Mouse (Mus musculus) limb, embryonic 10.5 days (tissue): ENCODE results near the gene Gstm7. TPM values are rescaled to one million over a fixed set of nuclear protein-coding genes. Genes with fewer than 3 reads are reported as not detected.
"Not testable (repeated sequence)": the region's sequence is repeated elsewhere in the genome, so short reads cannot be mapped to it uniquely, and the experiment has no call there.

Experiments used
- DNase-seq: peaks from one replicate; pipeline ENCODE4 v3.0.0-alpha.2; 2017; ENCODE audit warnings: low spot score
- H3K27ac ChIP-seq: fragments of 300-500 bp; sonication (generic); 2 replicates; pipeline ENCODE4 v1.5.1; 2016; ENCODE audit warnings: mild to moderate bottlenecking
- H3K27me3 ChIP-seq: fragments of 300-500 bp; sonication (generic); 2 replicates; pipeline ENCODE4 v1.6.1; 2016; ENCODE audit warnings: low read depth, mild to moderate bottlenecking; ENCODE audit not compliant: poor library complexity, severe bottlenecking
- H3K36me3 ChIP-seq: fragments of 300-500 bp; sonication (generic); 2 replicates; pipeline ENCODE4 v1.6.1; 2016; ENCODE audit warnings: mild to moderate bottlenecking, moderate library complexity
- H3K4me1 ChIP-seq: fragments of 300-500 bp; sonication (generic); 2 replicates; pipeline ENCODE4 v1.6.1; 2016
- H3K4me3 ChIP-seq: fragments of 300-500 bp; sonication (generic); 2 replicates; pipeline ENCODE4 v1.5.1; 2016; ENCODE audit warnings: mild to moderate bottlenecking, moderate library complexity
- H3K9me3 ChIP-seq: fragments of 300-500 bp; sonication (generic); replicated peaks from 2 replicates; pipeline ENCODE4 v1.6.1; 2016; ENCODE audit warnings: mild to moderate bottlenecking
- WGBS: fragments of 180-500 bp; shearing (Covaris S2); methylation state at CpG from one replicate; pipeline ENCODE4 v1.1.7; 2016; 5-methylcytosine and 5-hydroxymethylcytosine counted together
- polyA plus RNA-seq: library from polyadenylated mRNA; unstranded; fragments of >200 nt; fragmentation: Nextera tagmentation; extraction: Ambion mirVana; gene quantifications from 2 replicates; pipeline ENCODE4 v1.2.1, GENCODE M21; 2016

Gene Gstm7
- polyA plus RNA-seq = 12.2 and 26.0 TPM in 2 replicates

GRCm38 (mm10) chr3:107931670-107932069, at the start of gene Gstm7:
TSS of gene Gstm7 (minus strand) at chr3:107931817.
- Histone ChIP-seq H3K4me1 (peaks cover 12% of the 10 kb centered on the region), H3K4me3 (peak within 1 kb of the TSS; percentile 42), H3K27ac (peak within 1 kb of the TSS; percentile 83), H3K36me3 (no peaks in the 10 kb centered on the region), H3K9me3 (no peaks in the 10 kb centered on the region), H3K27me3 (0 out of 2 replicates have a peak, but pooled peaks cover 2% of the 10 kb centered on the region)
- peak; percentile 97 for DNase-seq
- WGBS = 13% methylated on average over 10 of the region's 10 CpGs

DNA sequence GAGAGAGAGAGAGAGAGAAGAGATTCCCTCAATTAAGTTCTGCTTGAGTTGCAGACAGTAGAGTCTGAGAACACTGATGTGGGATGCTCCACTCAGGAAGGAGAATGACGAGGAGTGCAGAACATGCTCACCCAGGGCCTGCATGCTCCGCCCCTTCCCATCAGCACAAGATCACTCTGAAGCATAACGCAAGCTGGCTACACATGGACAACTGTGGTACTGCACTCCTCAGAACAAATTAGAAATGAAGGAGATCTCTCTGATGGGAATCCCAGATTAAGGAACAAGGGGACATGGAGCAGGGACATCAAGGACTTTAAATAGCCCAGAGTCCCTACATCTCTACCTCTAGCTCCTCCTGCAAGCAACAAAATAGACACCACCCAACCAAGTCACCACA, 49.6 kb upstream of the Gstm7 start:
- Histone ChIP-seq H3K27me3 (no peaks in the 10 kb centered on the region), H3K4me3 (no peak overlapping the region), H3K27ac (no peak overlapping the region), H3K36me3 (no peaks in the 10 kb centered on the region), H3K9me3 (no peaks in the 10 kb centered on the region), H3K4me1 (peaks cover 7% of the 10 kb centered on the region)
- DNase-seq = no peak
- WGBS = 76% methylated on average over 3 of the region's 3 CpGs

DNA sequence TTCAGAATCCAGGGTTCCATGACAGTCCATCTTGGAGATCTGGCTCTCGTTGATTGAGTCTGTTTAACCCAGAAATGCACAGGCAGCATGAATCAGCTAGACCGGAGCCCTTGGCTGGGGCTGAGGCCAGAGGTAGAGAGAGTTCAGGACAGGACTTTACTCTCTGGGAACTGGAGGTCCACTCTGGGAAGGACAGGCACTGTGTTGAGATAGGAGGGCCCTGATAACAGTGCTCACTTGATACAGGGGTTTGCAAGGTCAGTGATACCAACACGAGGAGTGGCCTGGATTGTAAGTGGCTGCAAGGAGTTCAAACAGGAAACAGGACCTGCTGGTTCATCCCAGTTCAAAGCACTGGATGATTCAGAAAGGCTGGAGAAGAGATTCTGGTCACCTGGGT, 46.1 kb upstream of the Gstm7 start:
- no peaks in the 10 kb centered on the region for H3K36me3 ChIP-seq
- WGBS = 83% methylated on average over 3 of the region's 3 CpGs
- H3K27ac ChIP-seq = no peak overlapping the region
- H3K9me3 ChIP-seq = no peaks in the 10 kb centered on the region
- DNase-seq = no peak
- no peaks in the 10 kb centered on the region for H3K27me3 ChIP-seq
- H3K4me3 ChIP-seq = no peak overlapping the region
- no peaks in the 10 kb centered on the region; the same call in 1 of the 2 replicates for H3K4me1 ChIP-seq

- H3K4me3 ChIP-seq = no peak overlapping the region
- no peak for DNase-seq
- H3K4me1 ChIP-seq = no peaks in the 10 kb centered on the region; the same call in 1 of the 2 replicates
- WGBS = 95% methylated on average over 1 of the region's 1 CpGs
- H3K36me3 ChIP-seq = no peaks in the 10 kb centered on the region
- H3K27me3 ChIP-seq = no peaks in the 10 kb centered on the region
- H3K27ac ChIP-seq = no peak overlapping the region
- H3K9me3 ChIP-seq = no peaks in the 10 kb centered on the region
Measured at GRCm38 (mm10) chr3:107974237-107974636, 42.6 kb upstream of the Gstm7 start.

DNA sequence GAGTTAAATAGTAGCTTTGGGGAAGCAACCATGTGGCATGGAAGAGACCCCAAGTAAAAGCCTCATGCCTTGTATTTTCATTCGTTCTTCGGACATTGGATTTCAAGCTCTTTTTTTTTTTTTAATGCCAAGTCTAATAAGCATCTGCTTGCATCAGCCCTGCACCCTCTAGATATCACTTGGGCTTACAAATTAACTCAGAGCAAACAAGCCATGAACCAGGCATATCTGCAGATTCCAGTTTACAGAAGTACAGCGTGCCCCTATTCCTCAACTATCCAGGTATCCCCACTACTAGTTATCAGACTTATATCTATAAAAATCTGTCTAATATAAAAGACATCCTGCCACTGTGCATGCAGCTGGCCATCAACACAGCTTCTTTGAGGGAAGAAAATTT, 40.5 kb upstream of the Gstm7 start:
- Histone ChIP-seq H3K27ac (no peak overlapping the region), H3K4me1 (no peaks in the 10 kb centered on the region; the same call in 1 of the 2 replicates), H3K27me3 (no peaks in the 10 kb centered on the region), H3K36me3 (no peaks in the 10 kb centered on the region), H3K4me3 (no peak overlapping the region), H3K9me3 (no peaks in the 10 kb centered on the region)
- WGBS = 94% methylated on average over 3 of the region's 3 CpGs
- DNase-seq = no peak

DNA sequence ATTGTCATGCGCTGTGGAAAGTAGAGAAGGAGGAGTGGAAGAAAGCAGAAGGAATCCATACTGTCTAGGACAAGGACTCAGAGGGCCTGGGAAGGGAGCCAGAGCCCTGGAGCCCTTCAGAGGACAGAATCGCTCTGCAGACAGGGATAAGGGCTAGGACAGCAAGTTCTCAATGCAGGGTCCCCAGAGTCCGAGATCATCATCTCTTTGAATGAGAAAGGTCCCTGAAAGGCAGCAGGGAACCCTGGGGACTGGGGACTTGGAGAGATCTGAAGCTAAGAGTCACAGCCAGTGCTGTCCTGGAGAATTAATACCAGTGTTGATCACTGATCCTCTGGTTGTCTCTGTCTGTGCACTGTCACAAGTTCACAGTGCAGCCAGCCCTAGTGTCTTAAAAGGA, 39.5 kb upstream of the Gstm7 start:
- 61% methylated on average over 3 of the region's 3 CpGs for WGBS
- H3K27ac ChIP-seq, H3K36me3 ChIP-seq, H3K4me3 ChIP-seq, DNase-seq, H3K9me3 ChIP-seq, H3K27me3 ChIP-seq, H3K4me1 ChIP-seq: not testable (repeated sequence)

GRCm38 (mm10) chr3:107968724-107969395, 37.2 kb upstream of the Gstm7 start, which contains the start of gene Gstm3:
TSS of gene Gstm3 (minus strand) at chr3:107969283.
- DNase-seq = no peak
- Histone ChIP-seq H3K4me1 (peaks cover 3% of the 10 kb centered on the region; the same call in 1 of the 2 replicates), H3K36me3 (no peaks in the 10 kb centered on the region), H3K27ac (no peak within 1 kb of the TSS), H3K9me3 (no peaks in the 10 kb centered on the region), H3K4me3 (no peak within 1 kb of the TSS), H3K27me3 (no peaks in the 10 kb centered on the region)
- WGBS = 57% methylated on average over 13 of the region's 13 CpGs

DNA sequence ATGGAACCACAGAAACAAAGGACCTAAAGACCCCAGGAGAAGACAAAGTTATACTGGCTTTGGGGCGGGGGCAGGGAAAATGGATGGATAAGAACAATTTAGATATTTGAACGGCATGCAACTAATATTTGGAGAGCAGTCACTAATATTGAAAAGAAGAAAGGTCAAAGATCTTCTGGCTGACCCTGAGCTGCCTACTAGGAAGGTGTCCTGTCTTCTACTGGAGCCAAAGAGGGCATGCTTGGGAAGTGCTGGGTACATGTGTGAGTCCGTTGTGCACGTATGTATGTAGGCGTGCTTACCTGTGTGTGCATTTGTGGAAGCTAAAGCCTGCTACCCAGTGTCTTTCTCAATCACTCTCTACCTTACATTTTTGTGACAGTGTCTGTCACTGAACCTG, 35.0 kb upstream of the Gstm7 start:
- no peaks in the 10 kb centered on the region for H3K36me3 ChIP-seq
- 93% methylated on average over 5 of the region's 5 CpGs for WGBS
- H3K4me3 ChIP-seq = no peak overlapping the region
- H3K27ac ChIP-seq = no peak overlapping the region
- peaks cover 3% of the 10 kb centered on the region; the same call in 1 of the 2 replicates for H3K4me1 ChIP-seq
- H3K27me3 ChIP-seq = no peaks in the 10 kb centered on the region
- no peak for DNase-seq
- H3K9me3 ChIP-seq = no peaks in the 10 kb centered on the region

GRCm38 (mm10) chr3:107965592-107965991, 34.0 kb upstream of the Gstm7 start:
- no peak for DNase-seq
- WGBS = 78% methylated on average over 1 of the region's 1 CpGs

DNA sequence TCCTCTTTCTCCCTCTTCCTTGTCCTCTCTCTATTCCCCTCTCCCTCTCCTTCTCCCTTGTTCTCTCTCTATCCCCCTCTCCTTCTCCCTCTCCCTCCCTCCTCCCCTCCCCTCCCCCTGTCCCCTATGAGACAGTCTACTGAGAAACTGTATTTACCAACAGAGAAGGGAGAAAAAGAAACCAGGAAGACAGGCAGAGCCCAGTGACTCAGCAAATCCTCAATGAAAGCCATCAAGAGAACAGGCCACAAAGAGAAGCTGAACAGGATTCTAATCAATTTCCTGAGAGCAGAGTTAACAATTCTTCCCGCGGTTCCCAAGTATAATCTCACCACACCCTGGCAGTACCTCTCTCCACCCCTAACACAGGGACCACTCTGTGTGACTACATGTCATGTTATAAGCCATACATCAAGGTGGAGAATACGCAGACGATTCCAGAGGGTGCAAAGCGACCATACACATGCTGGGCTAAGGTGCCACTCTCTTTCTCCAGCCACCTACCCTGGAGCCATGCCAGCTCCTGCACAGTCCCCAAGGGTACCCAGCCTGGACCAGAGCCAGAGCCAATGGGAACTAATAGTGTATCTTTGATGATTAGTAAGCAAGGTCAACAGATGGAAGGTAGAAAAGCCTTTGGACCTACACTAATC, 33.2 kb upstream of the Gstm7 start:
- Histone ChIP-seq H3K27ac (no peak overlapping the region), H3K27me3 (no peaks in the 10 kb centered on the region), H3K4me1 (peaks cover 6% of the 10 kb centered on the region), H3K4me3 (no peak overlapping the region), H3K9me3 (no peaks in the 10 kb centered on the region), H3K36me3 (no peaks in the 10 kb centered on the region)
- DNase-seq = no peak
- WGBS = 71% methylated on average over 5 of the region's 5 CpGs

More at GRCm38 (mm10) chr3:107965592-107965991, 34.0 kb upstream of the Gstm7 start:
- no peak overlapping the region for H3K4me3 ChIP-seq
- no peaks in the 10 kb centered on the region for H3K9me3 ChIP-seq
- no peaks in the 10 kb centered on the region for H3K27me3 ChIP-seq
- H3K4me1 ChIP-seq = peaks cover 3% of the 10 kb centered on the region; the same call in 1 of the 2 replicates
- H3K36me3 ChIP-seq = no peaks in the 10 kb centered on the region
- no peak overlapping the region for H3K27ac ChIP-seq

DNA sequence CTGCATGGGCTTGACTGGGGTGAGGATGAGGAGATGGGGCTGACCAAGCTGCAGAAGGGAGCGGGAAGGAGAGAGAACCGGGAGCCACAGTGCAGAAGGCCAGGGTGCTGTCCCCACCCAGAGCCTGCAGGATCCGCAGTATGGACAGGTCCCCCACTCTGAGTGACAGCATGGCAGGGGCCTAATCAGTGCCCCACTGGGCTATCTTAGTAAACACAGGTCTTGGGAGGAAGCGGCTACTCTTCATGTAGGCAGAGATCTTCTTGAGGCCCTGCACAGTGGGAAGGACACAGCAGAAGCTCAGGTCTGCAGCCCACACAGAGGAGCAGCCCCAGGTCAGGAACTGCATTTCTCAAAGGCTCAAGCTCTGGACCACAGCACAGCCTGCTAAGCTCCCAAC, 32.4 kb upstream of the Gstm7 start:
- no peaks in the 10 kb centered on the region for H3K27me3 ChIP-seq
- H3K4me1 ChIP-seq = peaks cover 7% of the 10 kb centered on the region; the same call in 1 of the 2 replicates
- H3K27ac ChIP-seq = no peak overlapping the region
- DNase-seq = no peak
- H3K4me3 ChIP-seq = no peak overlapping the region
- no peaks in the 10 kb centered on the region for H3K9me3 ChIP-seq
- no peaks in the 10 kb centered on the region for H3K36me3 ChIP-seq
- 81% methylated on average over 4 of the region's 4 CpGs for WGBS

DNA sequence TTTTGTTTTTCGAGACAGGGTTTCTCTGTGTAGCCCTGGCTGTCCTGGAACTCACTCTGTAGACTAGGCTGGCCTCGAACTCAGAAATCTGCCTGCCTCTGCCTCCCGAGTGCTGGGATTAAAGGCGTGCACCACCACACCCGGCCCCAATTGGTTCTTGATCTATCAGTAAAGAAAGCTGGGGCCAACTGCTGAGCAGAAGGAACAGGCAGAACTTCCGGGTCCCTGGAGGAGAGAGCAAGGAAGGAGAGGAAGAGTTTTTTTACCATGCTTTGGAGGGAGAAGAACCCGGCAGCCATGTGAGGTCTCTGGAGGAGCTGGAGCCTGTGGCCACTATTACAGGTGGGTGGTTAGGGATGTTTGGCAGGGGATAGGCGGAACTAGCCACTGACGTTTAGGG, 23.6 kb upstream of the Gstm7 start:
- H3K4me3 ChIP-seq, H3K36me3 ChIP-seq, H3K27ac ChIP-seq, DNase-seq, H3K9me3 ChIP-seq, H3K27me3 ChIP-seq, H3K4me1 ChIP-seq: not testable (repeated sequence)
- 92% methylated on average over 9 of the region's 9 CpGs for WGBS

GRCm38 (mm10) chr3:107953906-107954305, 22.3 kb upstream of the Gstm7 start:
- Histone ChIP-seq H3K4me3 (no peak overlapping the region), H3K36me3 (no peaks in the 10 kb centered on the region), H3K27ac (no peak overlapping the region), H3K27me3 (no peaks in the 10 kb centered on the region), H3K9me3 (no peaks in the 10 kb centered on the region), H3K4me1 (no peaks in the 10 kb centered on the region)
- 74% methylated on average over 5 of the region's 5 CpGs for WGBS
- no peak for DNase-seq
